Mouse (Mus musculus) brain, adult 10 weeks (tissue): Measurements from ENCODE around the gene Olfr807. TPM values are rescaled to one million over a fixed set of nuclear protein-coding genes. Genes with fewer than 3 reads are reported as not detected.

Source experiments
- polyA plus RNA-seq: library from polyadenylated mRNA; stranded (reverse); fragments of 350-450 nt; fragmentation: Illumina TruSeq; extraction: RNeasy Lipid Tissue Mini Kit (QIAGEN cat#74804); gene quantifications from one replicate; pipeline ENCODE4 v1.2.3, GENCODE M21; 2015; ENCODE audit warnings: low read depth, low replicate concordance

Gene Olfr807
- polyA plus RNA-seq = not detected

DNA sequence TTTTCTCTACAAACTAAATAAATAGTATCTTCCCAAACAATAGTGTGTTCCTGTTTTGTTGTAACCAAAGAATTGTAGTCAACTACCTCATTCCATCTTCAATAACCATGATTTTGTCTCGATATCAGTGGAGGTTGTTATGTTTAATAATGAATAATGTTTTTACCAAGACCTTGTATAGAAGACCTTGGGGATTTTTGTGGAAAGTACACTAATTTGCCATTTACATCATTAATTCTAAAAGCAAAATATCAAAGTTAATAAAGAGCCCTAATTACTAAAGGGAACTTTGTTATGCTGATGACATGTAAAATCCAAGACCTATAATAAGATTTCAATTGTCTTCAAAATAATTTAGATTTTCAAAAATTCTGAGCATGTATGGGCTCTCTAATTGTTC is at the start of gene Olfr807:
TSS of gene Olfr807 (minus strand) at position 101 of the 400 bp plus-strand sequence.

DNA sequence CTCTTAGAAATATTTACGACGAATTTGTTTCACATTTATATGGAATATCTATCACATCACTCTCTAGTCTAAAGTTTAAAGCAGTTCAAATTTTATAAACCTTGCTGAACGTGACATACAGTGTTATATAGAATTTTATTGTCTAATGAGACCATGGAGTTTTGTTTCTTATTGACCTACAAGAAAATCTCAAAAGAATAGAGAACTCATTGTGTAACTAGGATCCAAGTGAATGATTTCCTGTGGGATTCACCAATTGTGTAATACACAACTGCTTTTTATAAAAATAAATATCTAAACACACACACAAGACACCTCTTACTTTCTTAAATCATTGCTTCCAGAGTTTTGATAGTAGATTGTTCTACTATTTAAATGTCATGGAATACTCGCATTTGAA is 46.7 kb upstream of the Olfr807 start, which contains the start of gene Olfr811:
TSS of gene Olfr811 (minus strand) at position 101 of the 400 bp plus-strand sequence.

GRCm38 (mm10) chr10:129794817-129795216 is 37.2 kb upstream of the Olfr807 start, which contains the start of gene Olfr810:
Gene Olfr810 (minus strand): TSS chr10:129794917.

GRCm38 (mm10) chr10:129774338-129774737 is 16.7 kb upstream of the Olfr807 start, which contains the start of gene Olfr809:
Gene Olfr809 (plus strand): TSS chr10:129774638.

DNA sequence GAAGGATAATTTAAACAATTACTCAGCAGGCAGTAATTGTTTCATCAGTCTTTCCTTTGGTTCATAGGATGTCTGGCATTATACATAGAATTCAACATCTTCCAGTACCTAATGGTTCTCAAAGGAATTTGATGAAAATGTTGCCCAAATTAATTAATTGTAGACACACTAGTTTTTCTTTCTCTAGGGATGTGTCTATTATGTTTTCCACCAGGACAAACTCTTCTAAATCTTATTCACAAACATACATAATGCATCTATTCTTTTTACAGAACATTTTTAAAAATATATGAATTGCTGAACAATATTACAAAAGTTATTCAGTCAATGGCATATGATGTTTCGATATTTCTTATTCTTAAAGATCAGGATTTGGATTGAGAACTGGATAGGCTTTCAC is 7.6 kb upstream of the Olfr807 start, which contains the start of gene Olfr808:
TSS of gene Olfr808 (plus strand) at position 301 of the 400 bp plus-strand sequence.

GRCm38 (mm10) chr10:129741821-129742220 is 15.8 kb downstream of the Olfr807 start, which contains the start of gene Olfr806:
Gene Olfr806 (minus strand): TSS chr10:129741921.

GRCm38 (mm10) chr10:129729275-129729674 is 28.3 kb downstream of the Olfr807 start, which contains the start of gene Olfr805:
Gene Olfr805 (minus strand): TSS chr10:129729375.

Other genes starting within 250 kb of the Olfr807 start
- gene Olfr791, start 236.0 kb downstream of the Olfr807 start, polyA plus RNA-seq = not detected
- gene Olfr792, start 218.6 kb downstream of the Olfr807 start, polyA plus RNA-seq = not detected
- not detected for gene Olfr794, start 190.1 kb downstream of the Olfr807 start, polyA plus RNA-seq
- gene Olfr796, start 145.2 kb downstream of the Olfr807 start, polyA plus RNA-seq = not detected
- gene Olfr798, start 129.9 kb downstream of the Olfr807 start, polyA plus RNA-seq = not detected
- not detected for gene Olfr799, start 120.3 kb downstream of the Olfr807 start, polyA plus RNA-seq
- gene Olfr800, start 100.1 kb downstream of the Olfr807 start, polyA plus RNA-seq = not detected
- not detected for gene Olfr801, start 83.9 kb downstream of the Olfr807 start, polyA plus RNA-seq
- not detected for gene Olfr802, start 69.6 kb downstream of the Olfr807 start, polyA plus RNA-seq
- gene Olfr803, start 63.5 kb downstream of the Olfr807 start, polyA plus RNA-seq = not detected
- not detected for gene Olfr804, start 54.6 kb downstream of the Olfr807 start, polyA plus RNA-seq
- gene Olfr805, start 28.4 kb downstream of the Olfr807 start, polyA plus RNA-seq = not detected
- not detected for gene Olfr806, start 15.9 kb downstream of the Olfr807 start, polyA plus RNA-seq
- not detected for gene Olfr808, start 7.7 kb upstream of the Olfr807 start, polyA plus RNA-seq
- gene Olfr809, start 16.8 kb upstream of the Olfr807 start, polyA plus RNA-seq = not detected
- not detected for gene Olfr810, start 37.1 kb upstream of the Olfr807 start, polyA plus RNA-seq
- gene Olfr811, start 46.6 kb upstream of the Olfr807 start, polyA plus RNA-seq = not detected
- gene Olfr812, start 88.3 kb upstream of the Olfr807 start, polyA plus RNA-seq = not detected
- gene Olfr813, start 97.6 kb upstream of the Olfr807 start, polyA plus RNA-seq = not detected
- not detected for gene Olfr814, start 122.1 kb upstream of the Olfr807 start, polyA plus RNA-seq
- not detected for gene Olfr815, start 148.1 kb upstream of the Olfr807 start, polyA plus RNA-seq
- gene Olfr816, start 157.8 kb upstream of the Olfr807 start, polyA plus RNA-seq = not detected
- gene Olfr818, start 191.3 kb upstream of the Olfr807 start, polyA plus RNA-seq = not detected
- gene Olfr819, start 209.5 kb upstream of the Olfr807 start, polyA plus RNA-seq = not detected
- not detected for gene Olfr247, start 218.3 kb upstream of the Olfr807 start, polyA plus RNA-seq
- gene Gm10310, start 227.3 kb upstream of the Olfr807 start, polyA plus RNA-seq = not detected